Mouse (Mus musculus) liver, embryonic 14.5 days (tissue): ENCODE results near the gene Syt3.

ENCODE experiments used
- CTCF ChIP-seq: IDR thresholded peaks from 2 replicates; pipeline ENCODE4 v1.5.1; 2016; ENCODE audit warnings: antibody characterized with exemption, low read depth, control low read depth
- EP300 ChIP-seq: IDR thresholded peaks from 2 replicates; pipeline ENCODE4 v1.6.1; 2016; ENCODE audit warnings: antibody characterized with exemption, low read depth

- no peak for TF ChIP-seq EP300
- TF ChIP-seq CTCF = no peak
Observed at GRCm38 (mm10) chr7:44337121-44337849, 46.6 kb upstream of the Syt3 start.
